Mouse (Mus musculus) hindbrain, embryonic 14.5 days (tissue): ENCODE measurements at regions not wholly inside any gene's neighbourhood (a gene's known extent, or its start where the extent isn't known, plus 50 kb on each side); places are given as distances from the start of the nearest gene placed in this dataset.
"Not testable (repeated sequence)": the region's sequence is repeated elsewhere in the genome, so short reads cannot be mapped to it uniquely, and the experiment has no call there.

ENCODE experiments used
- ATAC-seq: fragments of 200-750 bp; cut with Nextera tagmentation; 2 replicates; pipeline ENCODE4 v1.8.0; 2017; ENCODE audit warnings: moderate number of reproducible peaks, mild to moderate bottlenecking, moderate TSS enrichment, moderate library complexity; ENCODE audit not compliant: low FRiP score
- DNase-seq: peaks from one replicate; pipeline ENCODE4 v3.0.0-alpha.2; 2015; ENCODE audit warnings: low spot score
- H3K27ac ChIP-seq: fragments of 300-500 bp; sonication (generic); 2 replicates; pipeline ENCODE4 v1.5.1; 2014; ENCODE audit warnings: mild to moderate bottlenecking, moderate library complexity
- H3K27me3 ChIP-seq: fragments of 300-500 bp; sonication (generic); 2 replicates; pipeline ENCODE4 v1.6.1; 2014; ENCODE audit warnings: mild to moderate bottlenecking, low read length, mixed read lengths; ENCODE audit not compliant: control insufficient read depth, insufficient read depth
- H3K36me3 ChIP-seq: fragments of 300-500 bp; sonication (generic); replicated peaks from 2 replicates; pipeline ENCODE4 v1.6.1; 2014; ENCODE audit not compliant: control insufficient read depth, insufficient read depth
- H3K4me1 ChIP-seq: fragments of 300-500 bp; sonication (generic); replicated peaks from 2 replicates; pipeline ENCODE4 v1.6.1; 2014; ENCODE audit warnings: antibody characterized with exemption, low read length, mixed read lengths; ENCODE audit not compliant: control insufficient read depth, insufficient read depth
- H3K4me2 ChIP-seq: fragments of 300-500 bp; sonication (generic); replicated peaks from 2 replicates; pipeline ENCODE4 v1.6.1; 2014; ENCODE audit warnings: mild to moderate bottlenecking, moderate library complexity
- H3K4me3 ChIP-seq: fragments of 300-500 bp; sonication (generic); replicated peaks from 2 replicates; pipeline ENCODE4 v1.5.1; 2014; ENCODE audit warnings: mild to moderate bottlenecking, low read length
- H3K9ac ChIP-seq: fragments of 300-500 bp; sonication (generic); 2 replicates; pipeline ENCODE4 v1.6.1; 2014
- H3K9me3 ChIP-seq: fragments of 300-500 bp; sonication (generic); 2 replicates; pipeline ENCODE4 v1.6.1; 2016; ENCODE audit warnings: low read length; ENCODE audit not compliant: control insufficient read depth
- WGBS: fragments of 180-500 bp; shearing (Covaris S2); extraction: QIAGEN DNeasy Blood & Tissue Kit; methylation state at CpG from one replicate; pipeline ENCODE4 v1.1.7; 2014; 5-methylcytosine and 5-hydroxymethylcytosine counted together

DNA sequence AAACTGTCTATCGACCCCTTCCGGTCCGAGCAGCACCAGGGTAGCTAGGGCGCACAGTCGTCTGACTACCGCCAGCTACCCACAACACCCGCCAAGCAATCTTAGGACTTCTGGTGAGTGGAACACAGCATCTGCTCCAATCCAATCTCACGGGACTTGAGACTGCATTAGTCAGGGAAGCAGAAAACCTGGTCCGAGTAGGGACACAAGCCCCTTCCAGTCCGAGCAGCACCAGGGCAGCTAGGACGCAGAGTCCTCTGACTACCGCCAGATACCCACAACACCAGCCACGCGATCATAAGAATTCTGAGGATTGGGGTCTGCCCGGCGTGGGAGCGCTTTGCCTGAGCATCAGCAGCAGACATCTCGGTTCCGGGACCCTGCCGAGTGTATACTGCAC, 79.6 kb downstream of the Gm10715 start:
- 90% methylated on average over 20 of the region's 20 CpGs for WGBS
- DNase-seq, H3K27me3 ChIP-seq, H3K27ac ChIP-seq, H3K4me1 ChIP-seq, H3K9ac ChIP-seq, H3K4me3 ChIP-seq, H3K36me3 ChIP-seq, H3K4me2 ChIP-seq, ATAC-seq: not testable (repeated sequence)
- H3K9me3 ChIP-seq, result peaks cover 25% of the 10 kb centered on the region

- DNase-seq (no peak), ATAC-seq (no peak)
- Histone ChIP-seq H3K4me2 (no peak overlapping the region), H3K9ac (no peak overlapping the region), H3K4me3 (no peak overlapping the region), H3K4me1 (no peaks in the 10 kb centered on the region), H3K9me3 (peaks cover 58% of the 10 kb centered on the region), H3K27ac (no peak overlapping the region), H3K27me3 (no peaks in the 10 kb centered on the region), H3K36me3 (no peaks in the 10 kb centered on the region)
Observed at GRCm38 (mm10) chr9:3161181-3161580, 124.5 kb downstream of the Gm10715 start.

DNA sequence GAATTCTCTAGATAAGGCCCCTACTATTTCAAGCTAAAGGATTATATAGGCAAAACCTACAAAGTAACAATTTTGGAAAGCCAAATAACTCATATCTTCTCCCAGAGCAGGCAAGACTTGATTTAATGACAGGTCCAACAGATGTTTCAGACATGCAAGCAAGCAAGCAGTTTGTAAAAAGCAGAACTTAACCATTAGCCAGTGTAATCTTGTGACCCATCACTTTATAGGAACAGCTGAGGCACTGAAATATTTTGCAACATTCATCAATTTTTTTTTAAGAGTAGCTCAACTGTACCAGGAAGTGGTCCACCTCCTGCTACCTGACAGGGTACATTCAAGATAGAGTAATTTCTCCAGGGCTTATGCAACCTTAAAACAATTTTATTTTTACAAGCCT, 147.7 kb downstream of the Gm10715 start:
- Histone ChIP-seq H3K9me3 (peaks cover 55% of the 10 kb centered on the region), H3K27ac (no peak overlapping the region), H3K4me1 (no peaks in the 10 kb centered on the region), H3K4me3 (no peak overlapping the region), H3K4me2 (no peak overlapping the region), H3K9ac (no peak overlapping the region), H3K36me3 (no peaks in the 10 kb centered on the region), H3K27me3 (no peaks in the 10 kb centered on the region)
- ATAC-seq, result no peak
- no peak for DNase-seq

- Histone ChIP-seq H3K9ac (no peak overlapping the region), H3K4me3 (no peak overlapping the region), H3K4me1 (no peaks in the 10 kb centered on the region), H3K27me3 (no peaks in the 10 kb centered on the region), H3K4me2 (no peak overlapping the region), H3K27ac (no peak overlapping the region), H3K36me3 (no peaks in the 10 kb centered on the region), H3K9me3 (peaks cover 26% of the 10 kb centered on the region; the same call in 1 of the 2 replicates)
- WGBS, result 43% methylated on average over 33 of the region's 33 CpGs
- DNase-seq (no peak), ATAC-seq (peak; percentile 24; the same call in 1 of the 2 replicates)
Observed at GRCm38 (mm10) chr9:3199151-3200018, 135.6 kb upstream of the Alkbh8 start.

- H3K4me3 ChIP-seq, H3K4me2 ChIP-seq, H3K36me3 ChIP-seq, H3K9ac ChIP-seq, ATAC-seq, H3K27me3 ChIP-seq, H3K4me1 ChIP-seq, DNase-seq, H3K27ac ChIP-seq: not testable (repeated sequence)
- H3K9me3 ChIP-seq, result peaks cover 26% of the 10 kb centered on the region; the same call in 1 of the 2 replicates
- WGBS, result 68% methylated on average over 16 of the region's 16 CpGs
Observed at GRCm38 (mm10) chr9:3200019-3200347, 135.0 kb upstream of the Alkbh8 start.

- H3K4me2 ChIP-seq, H3K27me3 ChIP-seq, DNase-seq, H3K4me1 ChIP-seq, H3K36me3 ChIP-seq, H3K9ac ChIP-seq, H3K27ac ChIP-seq, ATAC-seq, H3K9me3 ChIP-seq, H3K4me3 ChIP-seq: not testable (repeated sequence)
- 80% methylated on average over 1 of the region's 1 CpGs for WGBS
Observed at GRCm38 (mm10) chr9:3208120-3208519, 126.8 kb upstream of the Alkbh8 start.

DNA sequence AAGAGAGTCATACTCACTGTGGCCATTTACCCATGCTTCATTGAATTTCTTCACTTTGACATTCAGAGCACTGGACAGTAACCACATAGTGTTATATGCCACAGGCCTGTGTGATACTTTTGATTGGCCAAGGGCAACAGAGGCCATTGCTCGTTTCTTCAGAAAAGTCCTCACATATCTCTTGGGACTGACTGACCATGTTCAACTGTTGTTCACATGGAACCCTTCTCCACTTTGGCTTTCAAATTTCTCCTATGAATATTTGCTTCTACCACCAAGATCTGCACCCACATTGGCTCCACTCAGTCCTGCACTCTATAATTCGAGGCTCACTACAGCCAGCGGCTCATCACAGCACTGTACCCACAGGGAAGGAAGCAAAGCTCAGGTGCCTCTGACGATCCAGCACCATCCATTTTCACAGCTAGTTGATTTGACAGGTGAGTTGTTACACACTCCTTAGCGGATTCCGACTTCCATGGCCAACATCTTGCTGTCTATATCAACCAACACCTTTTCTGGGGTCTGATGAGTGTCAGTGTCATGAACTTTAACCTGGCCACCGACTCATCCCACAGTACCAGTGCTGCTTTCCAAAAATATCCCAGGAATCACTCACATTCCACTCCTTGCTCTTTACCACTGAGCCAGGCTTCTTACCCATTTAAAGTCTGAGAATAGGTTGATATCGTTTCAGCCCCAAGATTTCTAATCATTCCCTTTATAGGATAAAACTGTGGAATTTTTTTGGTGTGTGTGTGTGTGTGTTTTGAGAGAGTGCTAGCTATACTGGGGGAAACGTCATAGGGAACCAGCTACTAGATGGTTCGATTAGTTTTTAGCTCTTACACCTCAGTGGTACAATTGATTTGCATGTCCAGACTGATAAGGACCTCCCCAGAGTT, 76.3 kb upstream of the Alkbh8 start:
- Histone ChIP-seq H3K27me3 (no peaks in the 10 kb centered on the region), H3K36me3 (no peaks in the 10 kb centered on the region), H3K4me1 (no peaks in the 10 kb centered on the region), H3K4me3 (no peak overlapping the region), H3K9ac (no peak overlapping the region), H3K4me2 (no peak overlapping the region), H3K27ac (no peak overlapping the region), H3K9me3 (peaks cover 39% of the 10 kb centered on the region)
- DNase-seq (peak; percentile 99), ATAC-seq (peak; percentile 97)
- WGBS, result 73% methylated on average over 10 of the region's 10 CpGs

DNA sequence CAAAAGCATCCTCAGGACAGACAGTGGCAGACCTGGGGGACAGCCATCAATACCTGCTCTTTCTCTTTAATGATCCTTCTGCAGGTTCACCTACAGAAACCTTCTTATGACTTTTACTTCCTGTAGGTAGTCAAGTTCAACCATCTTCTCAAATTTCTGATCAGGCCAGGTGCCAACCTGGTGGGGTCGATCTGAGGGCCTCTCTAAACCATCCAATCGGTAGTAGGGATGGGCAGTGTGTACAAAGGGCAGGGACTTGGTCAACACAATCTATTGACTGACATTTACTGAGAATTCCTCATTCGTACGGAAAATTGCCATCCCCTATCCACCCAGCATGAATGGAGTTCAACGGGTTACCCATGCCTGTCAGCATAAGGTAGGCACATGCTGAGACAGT, 74.8 kb upstream of the Alkbh8 start:
- no peak overlapping the region for H3K27ac ChIP-seq
- H3K27me3 ChIP-seq, result no peaks in the 10 kb centered on the region
- H3K4me2 ChIP-seq, result no peak overlapping the region
- DNase-seq, result no peak
- no peaks in the 10 kb centered on the region for H3K4me1 ChIP-seq
- H3K4me3 ChIP-seq, result no peak overlapping the region
- ATAC-seq, result no peak
- peaks cover 39% of the 10 kb centered on the region for H3K9me3 ChIP-seq
- WGBS, result 75% methylated on average over 5 of the region's 5 CpGs
- no peaks in the 10 kb centered on the region for H3K36me3 ChIP-seq
- no peak overlapping the region for H3K9ac ChIP-seq

- no peaks in the 10 kb centered on the region for H3K27me3 ChIP-seq
- no peak overlapping the region for H3K9ac ChIP-seq
- 83% methylated on average over 2 of the region's 2 CpGs for WGBS
- no peak overlapping the region for H3K4me2 ChIP-seq
- DNase-seq, result no peak
- H3K9me3 ChIP-seq, result peaks cover 39% of the 10 kb centered on the region
- H3K4me1 ChIP-seq, result no peaks in the 10 kb centered on the region
- H3K36me3 ChIP-seq, result no peaks in the 10 kb centered on the region
- no peak overlapping the region for H3K4me3 ChIP-seq
- no peak for ATAC-seq
- no peak overlapping the region for H3K27ac ChIP-seq
Observed at GRCm38 (mm10) chr9:3260860-3261259, 74.1 kb upstream of the Alkbh8 start.
